ENCODE assay signal across 10 mouse cellular contexts in genomic region chr4:139082790-139083564, GRCm38 (mm10). TPM values are rescaled to one million over a fixed set of nuclear protein-coding genes. Genes with fewer than 3 reads are reported as not detected.
DNase-seq lines count a peak whose midpoint lies in the region; ATAC-seq and TF ChIP-seq lines count a peak whose summit lies in the region.
"Had no signal": no experiment of that assay in that cellular context is flagged by ENCODE, and none has a peak within 500 bp of the region (broad histone marks: within the 10 kb centered on the region; RNA-seq: fewer than 3 reads in every experiment).

No protein-coding gene starts in this region.

- H3K9me3 ChIP-seq in kidney, embryonic 15.5 days (replicated peaks) = no peaks in the 10 kb centered on the region
- no peaks in the 10 kb centered on the region for H3K9me3 ChIP-seq in stomach, embryonic 14.5 days (ENCODE audit: control insufficient read depth, low read depth, low read length)
- H3K9me3 ChIP-seq in stomach, postnatal 0 days (ENCODE audit: control insufficient read depth, low read length) = no peaks in the 10 kb centered on the region
- no peaks in the 10 kb centered on the region for H3K9me3 ChIP-seq in hindbrain, embryonic 16.5 days (ENCODE audit: control insufficient read depth, low read length)
- H3K9me3 ChIP-seq in stomach, embryonic 15.5 days = no peaks in the 10 kb centered on the region

- no peak; the same call in 1 of the 2 replicates for ATAC-seq in kidney, embryonic 15.5 days (replicated peaks; ENCODE audit: low FRiP score)
- ATAC-seq in stomach, embryonic 14.5 days (ENCODE audit: insufficient number of reproducible peaks, insufficient read depth, low FRiP score, low read depth) = peak; percentile 38
- no peak; the same call in 1 of the 2 replicates for ATAC-seq in stomach, postnatal 0 days (ENCODE audit: low FRiP score, low TSS enrichment)
- ATAC-seq in hindbrain, embryonic 16.5 days = peak; percentile 73
- peak; percentile 25; the same call in 1 of the 2 replicates for ATAC-seq in stomach, embryonic 15.5 days (ENCODE audit: insufficient read depth, low FRiP score, low read depth)

- no peak overlapping the region for H3K27ac ChIP-seq in kidney, embryonic 15.5 days
- no peak overlapping the region for H3K27ac ChIP-seq in stomach, embryonic 14.5 days (ENCODE audit: low read length)
- H3K27ac ChIP-seq in stomach, postnatal 0 days (replicated peaks) = no peak overlapping the region
- peak overlapping the region; percentile 36 for H3K27ac ChIP-seq in hindbrain, embryonic 16.5 days (ENCODE audit: low read depth, low read length)
- no peak overlapping the region for H3K27ac ChIP-seq in stomach, embryonic 15.5 days

- no peak for TF ChIP-seq EP300 in stomach, postnatal 0 days (optimal IDR thresholded peaks at IDR 0.05)

- H3K36me3 ChIP-seq in kidney, embryonic 15.5 days = no peaks in the 10 kb centered on the region
- H3K36me3 ChIP-seq in stomach, embryonic 14.5 days (ENCODE audit: control insufficient read depth, insufficient read depth, low read length) = peaks cover 4% of the 10 kb centered on the region; the same call in 1 of the 2 replicates
- H3K36me3 ChIP-seq in stomach, postnatal 0 days (ENCODE audit: control insufficient read depth, insufficient read depth, low read length) = peaks cover 6% of the 10 kb centered on the region
- no peaks in the 10 kb centered on the region for H3K36me3 ChIP-seq in hindbrain, embryonic 16.5 days (ENCODE audit: control insufficient read depth, insufficient read depth, low read length)
- H3K36me3 ChIP-seq in stomach, embryonic 15.5 days = no peaks in the 10 kb centered on the region

- H3K9ac ChIP-seq in kidney, embryonic 15.5 days = no peak overlapping the region
- no peak overlapping the region; the same call in 1 of the 2 replicates for H3K9ac ChIP-seq in stomach, embryonic 14.5 days (replicated peaks; ENCODE audit: low read depth, low read length)
- no peak overlapping the region for H3K9ac ChIP-seq in stomach, postnatal 0 days (ENCODE audit: low read length)
- peak overlapping the region; percentile 50 for H3K9ac ChIP-seq in hindbrain, embryonic 16.5 days (ENCODE audit: low read depth, low read length)
- H3K9ac ChIP-seq in stomach, embryonic 15.5 days = no peak overlapping the region

- 38% methylated on average over 12 of the region's 12 CpGs for WGBS in kidney, embryonic 15.5 days
- WGBS in stomach, embryonic 14.5 days = 26% methylated on average over 12 of the region's 12 CpGs
- 20% methylated on average over 11 of the region's 12 CpGs for WGBS in stomach, postnatal 0 days
- WGBS in hindbrain, embryonic 16.5 days = 14% methylated on average over 12 of the region's 12 CpGs
- 28% methylated on average over 12 of the region's 12 CpGs for WGBS in stomach, embryonic 15.5 days

- TF ChIP-seq CTCF in stomach, postnatal 0 days (IDR thresholded peaks at IDR 0.05; ENCODE audit: low read depth) = no peak

- DNase-seq in kidney, adult 11 months = no peak
- no peak for DNase-seq in stomach, postnatal 0 days (ENCODE audit: low spot score)
- DNase-seq in adrenal gland, adult 2 months = no peak
- DNase-seq in cerebellum, adult 11 months = no peak

- peak overlapping the region; percentile 37 for H3K4me2 ChIP-seq in kidney, embryonic 15.5 days
- 0 out of 2 replicates have a peak overlapping the region, but pooled peaks have one; percentile 6 for H3K4me2 ChIP-seq in stomach, embryonic 14.5 days (replicated peaks; ENCODE audit: low read depth, low read length)
- H3K4me2 ChIP-seq in stomach, postnatal 0 days (replicated peaks; ENCODE audit: low read depth) = no peak overlapping the region
- H3K4me2 ChIP-seq in hindbrain, embryonic 16.5 days (ENCODE audit: low read length) = peak overlapping the region; percentile 45
- peak overlapping the region; percentile 33 for H3K4me2 ChIP-seq in stomach, embryonic 15.5 days

- H3K4me3 ChIP-seq in kidney, embryonic 15.5 days (replicated peaks) = no peak overlapping the region
- no peak overlapping the region for H3K4me3 ChIP-seq in stomach, embryonic 14.5 days (ENCODE audit: low read depth, low read length)
- H3K4me3 ChIP-seq in stomach, postnatal 0 days (ENCODE audit: low read depth, low read length) = no peak overlapping the region
- 0 out of 2 replicates have a peak overlapping the region, but pooled peaks have one; percentile 5 for H3K4me3 ChIP-seq in hindbrain, embryonic 16.5 days (ENCODE audit: low read length)
- H3K4me3 ChIP-seq in stomach, embryonic 15.5 days (replicated peaks) = no peak overlapping the region

- H3K4me1 ChIP-seq in kidney, embryonic 15.5 days = peaks cover 16% of the 10 kb centered on the region
- peaks cover 15% of the 10 kb centered on the region for H3K4me1 ChIP-seq in stomach, embryonic 14.5 days (ENCODE audit: control insufficient read depth, insufficient read depth, low read length)
- H3K4me1 ChIP-seq in stomach, postnatal 0 days (replicated peaks; ENCODE audit: control insufficient read depth, insufficient read depth) = no peaks in the 10 kb centered on the region
- H3K4me1 ChIP-seq in hindbrain, embryonic 16.5 days (ENCODE audit: control insufficient read depth, insufficient read depth, low read depth, low read length) = peaks cover 23% of the 10 kb centered on the region
- peaks cover 7% of the 10 kb centered on the region; the same call in 1 of the 2 replicates for H3K4me1 ChIP-seq in stomach, embryonic 15.5 days

- H3K27me3 ChIP-seq in kidney, embryonic 15.5 days = 0 out of 2 replicates have a peak, but pooled peaks cover 2% of the 10 kb centered on the region
- no peaks in the 10 kb centered on the region for H3K27me3 ChIP-seq in stomach, embryonic 14.5 days (ENCODE audit: control insufficient read depth, insufficient read depth, low read length)
- H3K27me3 ChIP-seq in stomach, postnatal 0 days (ENCODE audit: control insufficient read depth, insufficient read depth, low read length) = no peaks in the 10 kb centered on the region
- no peaks in the 10 kb centered on the region for H3K27me3 ChIP-seq in hindbrain, embryonic 16.5 days (replicated peaks; ENCODE audit: control insufficient read depth, insufficient read depth, low read length)
- no peaks in the 10 kb centered on the region for H3K27me3 ChIP-seq in stomach, embryonic 15.5 days (replicated peaks)

RNA-seq across cellular contexts. Expression of gene Htr6, which starts 7.6 kb away (rescaled TPM):
- not detected in 2 replicates for polyA plus RNA-seq in kidney, embryonic 15.5 days (2015; fragmentation: Nextera tagmentation; extraction: Ambion mirVana)
- polyA plus RNA-seq in stomach, embryonic 14.5 days (2014; fragmentation: Nextera tagmentation; extraction: Ambion mirVana) = not detected in 2 replicates
- 0.05 TPM in 1 of 2 replicates, not detected in the other for polyA plus RNA-seq in stomach, postnatal 0 days (2015; fragmentation: Nextera tagmentation; extraction: Ambion mirVana)
- polyA plus RNA-seq in hindbrain, embryonic 16.5 days (2015; fragmentation: Nextera tagmentation; extraction: Ambion mirVana) = 0.64 and 0.66 TPM in 2 replicates
- polyA plus RNA-seq in stomach, embryonic 15.5 days (2015; fragmentation: Nextera tagmentation; extraction: Ambion mirVana) = 0.14 TPM in 1 of 2 replicates, not detected in the other
- under 1 TPM; 0.14 to 0.41 TPM for total RNA-seq in adrenal gland, adult 2 months (2021)
- polyA plus RNA-seq in adrenal gland, adult 2 months (2012; rRNA removed) = 1.1 and 1.3 TPM in 2 replicates
- total RNA-seq: heart, adult 18-20 months had no signal
- polyA plus RNA-seq: liver, embryonic 16.5 days had no signal

RNA-seq across cellular contexts. Expression of gene Nbl1, which starts 9.8 kb away (rescaled TPM):
- 28.4 and 35.7 TPM in 2 replicates for polyA plus RNA-seq in kidney, embryonic 15.5 days (2015; fragmentation: Nextera tagmentation; extraction: Ambion mirVana)
- 42.9 and 49.7 TPM in 2 replicates for polyA plus RNA-seq in stomach, embryonic 14.5 days (2014; fragmentation: Nextera tagmentation; extraction: Ambion mirVana)
- 53.6 and 58.9 TPM in 2 replicates for polyA plus RNA-seq in stomach, postnatal 0 days (2015; fragmentation: Nextera tagmentation; extraction: Ambion mirVana)
- 43.7 and 57.7 TPM in 2 replicates for polyA plus RNA-seq in hindbrain, embryonic 16.5 days (2015; fragmentation: Nextera tagmentation; extraction: Ambion mirVana)
- 55.6 and 64.6 TPM in 2 replicates for polyA plus RNA-seq in stomach, embryonic 15.5 days (2015; fragmentation: Nextera tagmentation; extraction: Ambion mirVana)
- 10 to 100 TPM; 44.0 to 64.4 TPM for total RNA-seq in adrenal gland, adult 2 months (2021)
- 135 and 182 TPM in 2 replicates for polyA plus RNA-seq in adrenal gland, adult 2 months (2012; rRNA removed)

RNA-seq across cellular contexts. Expression of gene Minos1, which starts 47.9 kb away (rescaled TPM):
- polyA plus RNA-seq in kidney, embryonic 15.5 days (2015; fragmentation: Nextera tagmentation; extraction: Ambion mirVana) = 522 and 595 TPM in 2 replicates
- polyA plus RNA-seq in stomach, embryonic 14.5 days (2014; fragmentation: Nextera tagmentation; extraction: Ambion mirVana) = 477 and 482 TPM in 2 replicates
- 569 and 588 TPM in 2 replicates for polyA plus RNA-seq in stomach, postnatal 0 days (2015; fragmentation: Nextera tagmentation; extraction: Ambion mirVana)
- polyA plus RNA-seq in hindbrain, embryonic 16.5 days (2015; fragmentation: Nextera tagmentation; extraction: Ambion mirVana) = 342 and 378 TPM in 2 replicates
- 514 and 574 TPM in 2 replicates for polyA plus RNA-seq in stomach, embryonic 15.5 days (2015; fragmentation: Nextera tagmentation; extraction: Ambion mirVana)
- total RNA-seq in adrenal gland, adult 2 months (2021) = 100 to 1,000 TPM; 333 to 412 TPM
- polyA plus RNA-seq in adrenal gland, adult 2 months (2012; rRNA removed) = 26.7 and 38.9 TPM in 2 replicates

Comparison
In these comparisons a context has a peak if more than half of its experiments do, and no peak if none do; other contexts are left out.
1. ATAC-seq: peak in stomach, embryonic 14.5 days (single experiment), hindbrain, embryonic 16.5 days (single experiment) and stomach, embryonic 15.5 days (single experiment); none in kidney, embryonic 15.5 days (single experiment) and stomach, postnatal 0 days (single experiment).